Mouse (Mus musculus) frontal cortex, adult 2 months (tissue): ENCODE measurements around the gene E130114P18Rik. TPM values are rescaled to one million over a fixed set of nuclear protein-coding genes. Genes with fewer than 3 reads are reported as not detected.

Experiments used
- DNase-seq, 2 experiments: peaks; one replicate each; pipeline ENCODE4 v3.0.0; 2022; ENCODE audit warnings: low spot score in 1 of 2; ENCODE audit errors: extremely low spot score in 1 of 2
- polyA plus RNA-seq: library from polyadenylated mRNA; depleted of rRNA; stranded (reverse); fragments of >200 nt; gene quantifications from 2 replicates; pipeline ENCODE4 v1.2.3, GENCODE M21; 2012

E130114P18Rik gene
- polyA plus RNA-seq, 1 experiment = 22.6 TPM

- no peak for DNase-seq
These were observed 529 bp upstream of the E130114P18Rik start for GRCm38 (mm10) chr4:97778211-97779002.

DNA sequence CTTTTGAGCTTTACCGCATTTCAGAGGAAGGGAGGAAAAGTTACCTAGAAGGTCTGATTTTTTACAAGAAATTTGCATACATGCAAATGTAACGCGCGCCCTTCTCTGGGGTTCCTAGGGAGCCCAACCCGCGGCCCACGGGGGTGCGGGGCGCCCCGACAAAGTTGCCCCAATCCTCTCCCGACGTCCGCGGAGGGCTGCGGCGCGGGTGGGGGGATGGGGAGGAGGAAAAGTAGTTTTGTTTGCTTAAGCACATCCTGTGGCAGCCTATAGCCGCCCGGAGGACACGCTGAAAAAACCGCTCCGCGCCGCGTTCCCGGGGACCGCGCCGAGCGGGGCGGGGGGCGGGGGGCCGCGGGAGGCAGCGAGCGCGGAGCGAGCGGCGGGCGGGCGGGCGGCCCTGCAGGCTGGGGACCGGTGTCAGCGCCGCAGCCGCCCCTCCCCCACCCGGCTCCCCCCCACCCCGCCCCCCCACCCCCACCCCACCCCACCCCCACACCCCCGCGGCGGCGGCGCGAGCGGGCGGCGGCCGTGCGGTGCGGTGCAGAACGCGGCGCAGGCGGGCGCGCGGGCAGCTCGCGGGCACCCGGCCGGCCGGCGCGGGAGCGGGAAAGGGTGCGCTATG, 685 bp downstream of the E130114P18Rik start:
- no peak for DNase-seq

DNA sequence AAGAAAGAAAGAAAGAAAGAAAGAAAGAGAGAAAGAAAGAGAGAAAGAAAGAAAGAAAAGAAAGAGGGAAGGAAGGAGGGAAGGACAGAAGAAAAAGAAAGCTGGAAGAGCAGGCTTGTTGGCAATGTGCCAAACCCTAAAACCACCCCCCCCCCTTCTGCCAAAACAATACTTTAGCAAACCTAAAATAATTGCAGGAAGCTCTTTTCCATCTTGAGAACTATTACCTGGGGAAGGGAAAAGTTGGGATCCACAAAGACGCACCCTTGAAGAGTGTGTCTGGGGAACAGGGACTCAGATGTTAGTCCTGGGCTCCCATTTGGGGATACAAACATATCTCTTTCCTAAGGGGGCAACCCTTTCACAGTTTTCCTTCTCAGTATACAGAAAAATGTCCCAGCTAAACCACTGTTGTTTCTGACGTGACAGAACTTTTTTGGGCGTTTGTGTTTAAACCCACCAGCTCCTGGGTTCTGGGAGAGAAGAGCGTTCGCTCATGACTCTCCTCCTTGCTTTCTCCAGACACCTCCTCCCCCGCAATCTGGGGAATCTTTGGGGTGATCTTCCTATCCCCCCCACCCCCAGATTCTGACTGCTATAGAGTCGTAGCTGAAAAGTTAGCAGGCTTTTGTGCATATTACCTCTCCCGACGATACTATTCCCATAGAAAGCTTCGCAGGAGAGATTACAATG, 1.3 kb downstream of the E130114P18Rik start:
- no peak for DNase-seq

DNA sequence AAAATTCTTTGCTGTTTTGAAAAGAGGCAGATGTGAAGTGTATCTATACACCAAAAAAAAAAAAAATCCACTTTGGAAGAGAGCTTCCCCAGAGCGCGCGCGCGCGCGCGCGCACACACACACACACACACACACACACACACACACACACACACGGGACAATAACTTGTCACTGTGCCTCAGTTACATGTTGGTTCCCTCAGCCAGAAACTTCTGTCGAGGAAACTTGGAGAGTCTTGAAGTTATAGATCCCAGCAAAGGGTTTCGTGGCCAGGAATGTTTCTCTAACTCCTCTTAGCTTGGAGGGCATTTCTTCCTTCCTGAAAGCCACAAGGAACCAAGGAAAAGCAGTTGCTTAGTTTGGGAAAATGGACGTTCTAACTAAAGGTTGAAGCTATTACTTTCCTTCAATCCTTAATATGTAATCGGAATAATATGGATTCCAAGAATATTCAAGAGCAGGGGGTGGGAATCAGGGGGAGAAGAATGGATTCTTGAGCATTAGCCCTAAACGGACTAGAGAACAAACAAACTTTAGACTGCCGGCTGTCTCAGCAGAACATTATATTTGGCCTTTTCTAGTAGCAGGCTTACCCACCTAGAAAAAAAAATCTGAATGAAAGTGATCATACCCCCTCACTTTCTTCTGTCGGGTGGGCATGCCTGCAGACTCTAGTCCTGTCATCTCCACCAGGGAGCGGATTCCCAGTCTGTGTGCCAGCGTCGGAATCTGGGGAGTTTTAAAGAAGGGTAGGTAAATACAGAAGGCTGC, 2.2 kb downstream of the E130114P18Rik start:
- no peak for DNase-seq

- peak in 1 of 2 experiments; percentile 66 for DNase-seq
These were observed 2.8 kb downstream of the E130114P18Rik start for GRCm38 (mm10) chr4:97775059-97775458.

DNA sequence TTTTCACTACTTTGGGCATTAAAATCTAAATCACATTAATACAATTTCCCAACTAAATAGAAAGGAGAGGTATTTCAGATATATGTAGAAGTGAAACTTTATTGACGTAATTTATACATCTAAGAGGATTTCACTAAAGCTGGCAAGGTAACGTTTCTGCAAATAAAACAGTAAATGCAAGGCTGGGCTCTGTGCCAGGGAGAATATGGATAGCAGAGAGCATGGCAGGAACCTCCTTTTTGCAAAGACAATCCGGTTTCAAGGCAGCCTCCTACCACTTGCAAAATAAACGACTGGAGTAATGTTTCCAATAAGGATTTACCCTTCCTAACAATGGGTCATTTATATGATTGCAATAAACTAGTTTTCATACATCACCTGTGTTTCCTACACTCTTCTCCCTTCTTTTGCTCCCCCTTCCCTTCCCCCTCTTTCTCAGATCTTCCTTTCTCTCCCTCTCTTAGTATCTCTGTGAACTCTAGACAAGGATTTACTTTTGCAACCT, 3.4 kb downstream of the E130114P18Rik start:
- DNase-seq = no peak

- DNase-seq = no peak
These were observed 4.1 kb downstream of the E130114P18Rik start for GRCm38 (mm10) chr4:97773791-97774190.

- peak; percentile 96 to 99 for DNase-seq
These were observed 4.7 kb downstream of the E130114P18Rik start for GRCm38 (mm10) chr4:97773110-97773593.

GRCm38 (mm10) chr4:97772641-97773040, 5.2 kb downstream of the E130114P18Rik start, which contains the start of gene Nfia:
TSS of gene Nfia (plus strand) at chr4:97772734.
- DNase-seq = no peak

- peak; percentile 94 to 96 for DNase-seq
These were observed 5.8 kb downstream of the E130114P18Rik start for GRCm38 (mm10) chr4:97772084-97772484.

- DNase-seq = no peak
These were observed 6.5 kb downstream of the E130114P18Rik start for GRCm38 (mm10) chr4:97771426-97771825.

GRCm38 (mm10) chr4:97769861-97770260, 8.0 kb downstream of the E130114P18Rik start:
- no peak for DNase-seq

- no peak for DNase-seq
These were observed 10.4 kb downstream of the E130114P18Rik start for GRCm38 (mm10) chr4:97767516-97767915.

DNA sequence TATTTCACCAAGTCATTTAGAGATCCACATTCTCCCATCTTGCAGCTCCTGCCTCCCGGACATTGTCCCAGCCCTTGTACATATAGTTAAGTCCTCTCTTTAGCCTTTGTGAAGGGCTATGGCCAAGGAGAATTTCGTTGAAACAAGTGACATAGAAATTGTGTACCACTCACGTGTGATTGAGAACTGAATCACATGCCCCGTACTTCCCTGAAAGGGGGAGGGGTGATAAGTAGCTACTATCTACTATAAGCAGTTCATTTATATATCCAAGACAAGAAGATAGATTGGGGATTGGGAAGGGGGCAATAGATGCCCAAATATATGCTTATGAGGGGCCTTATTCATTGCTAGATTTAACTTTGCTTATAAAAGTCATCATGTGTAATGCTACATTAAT, 10.9 kb downstream of the E130114P18Rik start:
- no peak for DNase-seq

GRCm38 (mm10) chr4:97766100-97766499, 11.8 kb downstream of the E130114P18Rik start:
- DNase-seq = no peak

DNA sequence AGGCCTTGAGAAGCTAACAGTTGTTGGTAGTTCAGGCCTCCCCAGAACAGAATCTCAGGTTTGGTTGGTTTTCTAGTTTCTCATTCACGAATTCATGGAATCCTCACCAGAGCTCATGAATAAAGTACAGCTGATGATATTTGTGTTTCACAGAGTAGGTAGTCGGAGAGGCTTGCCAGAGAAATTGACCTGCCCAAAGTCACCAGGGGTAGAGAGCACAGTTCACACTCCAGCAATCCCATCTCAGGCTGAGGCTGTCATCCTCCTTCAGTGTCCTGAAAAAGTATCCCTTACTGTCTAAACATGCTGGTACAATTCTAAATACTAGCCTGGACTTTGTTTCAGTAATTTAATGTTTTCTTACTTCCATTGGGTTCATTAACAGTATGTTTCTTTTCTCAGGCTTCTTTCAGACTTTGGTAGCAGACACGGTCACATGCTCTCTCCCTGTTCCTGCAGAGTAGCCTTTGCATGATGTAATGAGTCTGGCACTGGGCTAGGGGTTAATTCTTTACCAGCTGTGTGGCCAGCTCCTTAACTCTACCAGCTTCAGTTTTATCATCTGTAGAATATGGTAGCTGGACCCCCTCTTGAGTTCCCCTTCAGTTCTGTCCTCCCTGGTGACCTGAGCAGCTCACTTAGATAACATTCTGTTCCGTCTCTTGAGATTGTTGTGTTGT, 12.4 kb downstream of the E130114P18Rik start:
- no peak for DNase-seq

DNA sequence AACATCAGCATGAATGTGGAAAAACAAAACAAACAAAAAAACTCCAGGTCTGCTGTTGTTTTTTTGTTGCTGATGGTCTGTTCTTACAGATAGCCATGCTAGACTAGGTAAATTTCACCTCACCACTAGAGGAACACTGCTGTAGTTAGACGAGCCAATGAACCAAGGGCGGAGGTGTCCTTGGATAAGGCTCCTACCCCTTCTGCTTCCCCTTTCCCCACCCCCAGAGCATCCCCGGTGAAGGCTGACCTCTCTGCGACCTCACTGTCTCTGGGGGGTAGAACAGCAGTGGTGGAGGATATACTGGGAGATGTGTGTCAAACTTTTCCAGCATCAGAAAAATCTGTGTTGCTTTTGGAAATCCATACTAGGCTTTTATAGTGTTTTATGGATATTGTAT, 13.3 kb downstream of the E130114P18Rik start:
- no peak for DNase-seq

GRCm38 (mm10) chr4:97758661-97759060, 19.2 kb downstream of the E130114P18Rik start:
- no peak for DNase-seq

- DNase-seq = peak in 1 of 2 experiments; percentile 58
These were observed 19.9 kb downstream of the E130114P18Rik start for GRCm38 (mm10) chr4:97757978-97758461.
